8 mouse cellular contexts compared by ENCODE assay signal in the genomic region with DNA sequence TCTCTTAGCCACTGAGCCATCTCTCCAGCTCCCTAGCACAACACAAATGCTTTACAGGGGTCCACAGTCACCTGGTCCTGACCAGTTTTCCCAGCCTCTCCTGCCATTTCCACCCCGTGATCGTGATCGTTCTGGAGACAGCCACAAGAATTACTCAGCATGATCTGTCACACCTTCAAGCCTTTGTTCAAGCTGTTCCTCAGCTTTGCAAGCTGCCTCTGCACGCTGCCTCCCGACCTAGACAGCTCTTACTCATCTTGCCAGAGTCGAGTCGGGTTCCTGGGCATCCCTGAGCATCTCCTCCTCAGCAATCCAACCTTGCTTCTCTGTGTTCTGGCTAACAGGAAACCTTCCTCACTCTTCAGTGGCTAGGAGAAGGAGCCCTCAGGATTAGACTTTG. TPM values are rescaled to one million over a fixed set of nuclear protein-coding genes. Genes with fewer than 3 reads are reported as not detected.
DNase-seq lines count a peak whose midpoint lies in the region; ATAC-seq lines count a peak whose summit lies in the region.

A gene (plus strand): TSS at position 283 of the 400 bp plus-strand sequence.

- WGBS in embryonic facial prominence, embryonic 10.5 days: 66% methylated on average over 7 of the region's 7 CpGs
- 39% methylated on average over 7 of the region's 7 CpGs for WGBS in heart, embryonic 15.5 days
- WGBS in neural tube, embryonic 13.5 days: 53% methylated on average over 7 of the region's 7 CpGs

- no peak within 1 kb of the TSS for H3K4me2 ChIP-seq in heart, embryonic 15.5 days
- H3K4me2 ChIP-seq in neural tube, embryonic 13.5 days: no peak within 1 kb of the TSS

- no peak within 1 kb of the TSS for H3K4me3 ChIP-seq in embryonic facial prominence, embryonic 10.5 days
- no peak within 1 kb of the TSS for H3K4me3 ChIP-seq in heart, embryonic 15.5 days
- no peak within 1 kb of the TSS for H3K4me3 ChIP-seq in neural tube, embryonic 13.5 days

- peaks cover 17% of the 10 kb centered on the region; the same call in 1 of the 2 replicates for H3K27me3 ChIP-seq in embryonic facial prominence, embryonic 10.5 days (replicated peaks; ENCODE audit: low read depth, poor library complexity, severe bottlenecking)
- H3K27me3 ChIP-seq in heart, embryonic 15.5 days: no peaks in the 10 kb centered on the region
- no peaks in the 10 kb centered on the region for H3K27me3 ChIP-seq in neural tube, embryonic 13.5 days

- H3K4me1 ChIP-seq in embryonic facial prominence, embryonic 10.5 days: peaks cover 4% of the 10 kb centered on the region
- no peaks in the 10 kb centered on the region for H3K4me1 ChIP-seq in heart, embryonic 15.5 days (replicated peaks)
- no peaks in the 10 kb centered on the region for H3K4me1 ChIP-seq in neural tube, embryonic 13.5 days (replicated peaks)

- no peak within 1 kb of the TSS for H3K27ac ChIP-seq in embryonic facial prominence, embryonic 10.5 days (replicated peaks)
- no peak within 1 kb of the TSS for H3K27ac ChIP-seq in heart, embryonic 15.5 days
- H3K27ac ChIP-seq in neural tube, embryonic 13.5 days (replicated peaks): no peak within 1 kb of the TSS

- intact Hi-C loops in left cerebral cortex, postnatal 36 days (cut with DNase I): no loop called here

- ATAC-seq in heart, embryonic 15.5 days (replicated peaks; ENCODE audit: insufficient number of reproducible peaks, insufficient read depth, low FRiP score, low read depth): no peak
- no peak for ATAC-seq in neural tube, embryonic 13.5 days (ENCODE audit: low read depth)

- DNase-seq in right cerebral cortex, adult 18-20 months: peak; percentile 57
- no peak for DNase-seq in right cerebral cortex, postnatal 25 days
- DNase-seq in embryonic facial prominence, embryonic 10.5 days (ENCODE audit: low spot score): no peak
- no peak for DNase-seq in left cerebral cortex, postnatal 36 days (ENCODE audit: low spot score in 2 of 2)
- DNase-seq in spleen, postnatal 4 days (ENCODE audit: low spot score in 2 of 2): no peak
- DNase-seq in lung, adult 18-20 months: no peak

- no peaks in the 10 kb centered on the region for H3K36me3 ChIP-seq in embryonic facial prominence, embryonic 10.5 days (replicated peaks)
- no peaks in the 10 kb centered on the region for H3K36me3 ChIP-seq in heart, embryonic 15.5 days
- no peaks in the 10 kb centered on the region for H3K36me3 ChIP-seq in neural tube, embryonic 13.5 days

- H3K9ac ChIP-seq in heart, embryonic 15.5 days: no peak within 1 kb of the TSS
- no peak within 1 kb of the TSS for H3K9ac ChIP-seq in neural tube, embryonic 13.5 days

- H3K9me3 ChIP-seq in embryonic facial prominence, embryonic 10.5 days: no peaks in the 10 kb centered on the region
- no peaks in the 10 kb centered on the region for H3K9me3 ChIP-seq in heart, embryonic 15.5 days (replicated peaks)
- H3K9me3 ChIP-seq in neural tube, embryonic 13.5 days: no peaks in the 10 kb centered on the region

RNA-seq across cellular contexts. Expression of the gene that starts here (rescaled TPM):
- polyA plus RNA-seq in embryonic facial prominence, embryonic 10.5 days (2016; fragmentation: Nextera tagmentation; extraction: Ambion mirVana): 74.1 and 84.1 TPM in 2 replicates
- 88.4 and 88.7 TPM in 2 replicates for polyA plus RNA-seq in heart, embryonic 15.5 days (2015; fragmentation: Nextera tagmentation; extraction: Ambion mirVana)
- total RNA-seq in left cerebral cortex, postnatal 36 days (2021): 10 to 100 TPM; 47.0 to 51.7 TPM
- polyA plus RNA-seq in neural tube, embryonic 13.5 days (2015; fragmentation: Nextera tagmentation; extraction: Ambion mirVana): 76.9 and 81.4 TPM in 2 replicates
